ENCODE assay signal across 23 mouse cellular contexts in genomic region chr9:42513159-42513558, GRCm38 (mm10). TPM values are rescaled to one million over a fixed set of nuclear protein-coding genes. Genes with fewer than 3 reads are reported as not detected.
A peak's percentile ranks its signal among the peaks of the same experiment; 100 is the strongest.
DNase-seq lines count a peak whose midpoint lies in the region; ATAC-seq and TF ChIP-seq lines count a peak whose summit lies in the region.
"Had no signal": no experiment of that assay in that cellular context is flagged by ENCODE, and none has a peak within 500 bp of the region (broad histone marks: within the 10 kb centered on the region; RNA-seq: fewer than 3 reads in every experiment).

No protein-coding gene starts in this region.

- WGBS in hindbrain, postnatal 0 days: 28% methylated on average over 5 of the region's 5 CpGs
- WGBS in hindbrain, embryonic 13.5 days: 26% methylated on average over 5 of the region's 5 CpGs
- WGBS in lung, embryonic 14.5 days: 55% methylated on average over 5 of the region's 5 CpGs

- DNase-seq in hindbrain, postnatal 0 days (ENCODE audit: low spot score): peak; percentile 13
- peak; percentile 69 for DNase-seq in lung, embryonic 14.5 days
- no peak for DNase-seq in lung, postnatal 4 days
- peak; percentile 85 for DNase-seq in brain, embryonic 14.5 days (ENCODE audit: low read depth)
- DNase-seq in mesoderm, embryonic 11.5 days (ENCODE audit: low read depth, low spot score): peak; percentile 17
- DNase-seq in cerebellum, postnatal 10 days: no peak
- DNase-seq in urinary bladder, postnatal 10 days (ENCODE audit: low spot score): no peak
- DNase-seq: adrenal gland, postnatal 36 days; cerebellum, adult 11 months; cerebellum, adult 9-11 months; gastrocnemius, postnatal 25 days; heart, adult 18-20 months; heart, postnatal 14 days; kidney, adult 11 months; layer of hippocampus, adult 9-11 months; thymus, postnatal 25 days had no signal

- H3K4me2 ChIP-seq in hindbrain, postnatal 0 days (ENCODE audit: low read depth, low read length): no peak overlapping the region
- H3K4me2 ChIP-seq in hindbrain, embryonic 13.5 days: no peak overlapping the region
- H3K4me2 ChIP-seq in lung, embryonic 14.5 days: no peak overlapping the region
- H3K4me2 ChIP-seq: heart, embryonic 13.5 days; neural tube, embryonic 15.5 days; stomach, embryonic 15.5 days had no signal

- no peak overlapping the region for H3K9ac ChIP-seq in hindbrain, postnatal 0 days (replicated peaks; ENCODE audit: low read length)
- H3K9ac ChIP-seq in hindbrain, embryonic 13.5 days: no peak overlapping the region
- H3K9ac ChIP-seq in lung, embryonic 14.5 days: no peak overlapping the region
- H3K9ac ChIP-seq: heart, embryonic 13.5 days; liver, embryonic 14.5 days; neural tube, embryonic 15.5 days; stomach, embryonic 15.5 days had no signal

- no peak overlapping the region for H3K4me3 ChIP-seq in hindbrain, postnatal 0 days (ENCODE audit: low read length)
- H3K4me3 ChIP-seq in hindbrain, embryonic 13.5 days: no peak overlapping the region
- H3K4me3 ChIP-seq in lung, embryonic 14.5 days (ENCODE audit: low read depth, low read length): no peak overlapping the region
- H3K4me3 ChIP-seq: embryonic facial prominence, embryonic 10.5 days; heart, embryonic 13.5 days; neural tube, embryonic 15.5 days; stomach, embryonic 15.5 days had no signal

- no peak for TF ChIP-seq POLR2A in brain, embryonic 14.5 days (IDR thresholded peaks at IDR 0.05; ENCODE audit: borderline replicate concordance, extremely low read depth, insufficient read depth, insufficient read length, poor library complexity, severe bottlenecking)

- H3K9me3 ChIP-seq in hindbrain, postnatal 0 days (ENCODE audit: low read length): no peaks in the 10 kb centered on the region
- no peaks in the 10 kb centered on the region for H3K9me3 ChIP-seq in hindbrain, embryonic 13.5 days
- no peaks in the 10 kb centered on the region for H3K9me3 ChIP-seq in lung, embryonic 14.5 days (ENCODE audit: low read depth, low read length)
- H3K9me3 ChIP-seq: embryonic facial prominence, embryonic 10.5 days; heart, embryonic 13.5 days; neural tube, embryonic 15.5 days; stomach, embryonic 15.5 days had no signal

- 0 out of 2 replicates have a peak, but pooled peaks cover 6% of the 10 kb centered on the region for H3K4me1 ChIP-seq in hindbrain, postnatal 0 days (ENCODE audit: insufficient read depth, low read length)
- H3K4me1 ChIP-seq in hindbrain, embryonic 13.5 days (replicated peaks): peaks cover 8% of the 10 kb centered on the region; the same call in 1 of the 2 replicates
- H3K4me1 ChIP-seq in lung, embryonic 14.5 days (ENCODE audit: insufficient read depth): no peaks in the 10 kb centered on the region
- H3K4me1 ChIP-seq: embryonic facial prominence, embryonic 10.5 days; heart, embryonic 13.5 days; stomach, embryonic 15.5 days had no signal

- H3K27ac ChIP-seq in hindbrain, postnatal 0 days: no peak overlapping the region
- no peak overlapping the region for H3K27ac ChIP-seq in hindbrain, embryonic 13.5 days
- H3K27ac ChIP-seq in lung, embryonic 14.5 days (ENCODE audit: low read depth): peak overlapping the region; percentile 82
- H3K27ac ChIP-seq: embryonic facial prominence, embryonic 10.5 days; heart, embryonic 13.5 days; liver, embryonic 14.5 days; macrophage; neural tube, embryonic 15.5 days; stomach, embryonic 15.5 days had no signal

- no peak for TF ChIP-seq CTCF in hindbrain, postnatal 0 days (IDR thresholded peaks at IDR 0.05; ENCODE audit: low read depth)
- no peak for TF ChIP-seq CTCF in lung, embryonic 14.5 days (IDR thresholded peaks at IDR 0.05; ENCODE audit: low read depth)
- TF ChIP-seq CTCF in brain, embryonic 14.5 days (IDR thresholded peaks at IDR 0.05; ENCODE audit: borderline replicate concordance, extremely low read depth, insufficient read depth, insufficient read length): no peak

- ATAC-seq in hindbrain, postnatal 0 days: no peak
- ATAC-seq in hindbrain, embryonic 13.5 days (ENCODE audit: low FRiP score): no peak
- peak; percentile 44; the same call in 1 of the 2 replicates for ATAC-seq in lung, embryonic 14.5 days (ENCODE audit: insufficient read depth)

- H3K36me3 ChIP-seq in hindbrain, postnatal 0 days (ENCODE audit: insufficient read depth, low read length): no peaks in the 10 kb centered on the region
- H3K36me3 ChIP-seq in hindbrain, embryonic 13.5 days: no peaks in the 10 kb centered on the region
- H3K36me3 ChIP-seq in lung, embryonic 14.5 days (ENCODE audit: insufficient read depth): no peaks in the 10 kb centered on the region
- H3K36me3 ChIP-seq: embryonic facial prominence, embryonic 10.5 days; heart, embryonic 13.5 days; neural tube, embryonic 15.5 days; stomach, embryonic 15.5 days had no signal

- no peaks in the 10 kb centered on the region for H3K27me3 ChIP-seq in hindbrain, postnatal 0 days (ENCODE audit: insufficient read depth, low read length)
- no peaks in the 10 kb centered on the region for H3K27me3 ChIP-seq in hindbrain, embryonic 13.5 days
- no peaks in the 10 kb centered on the region for H3K27me3 ChIP-seq in lung, embryonic 14.5 days (ENCODE audit: insufficient read depth, low read length)
- H3K27me3 ChIP-seq: neural tube, embryonic 15.5 days; stomach, embryonic 15.5 days had no signal

RNA-seq across cellular contexts. Expression of gene Tbcel, which starts 5.5 kb away (rescaled TPM):
- total RNA-seq in hindbrain, postnatal 0 days (2014; rRNA removed): 19.7 and 22.6 TPM in 2 replicates
- polyA plus RNA-seq in hindbrain, postnatal 0 days (2015; fragmentation: Nextera tagmentation; extraction: Ambion mirVana): 3.8 and 4.1 TPM in 2 replicates
- polyA plus RNA-seq in hindbrain, embryonic 13.5 days (2015; fragmentation: Nextera tagmentation; extraction: Ambion mirVana): 5.2 and 5.6 TPM in 2 replicates
- polyA plus RNA-seq in lung, embryonic 14.5 days (2014; fragmentation: Nextera tagmentation; extraction: Ambion mirVana): 5.3 and 5.6 TPM in 2 replicates
- polyA plus RNA-seq in brain, embryonic 14.5 days (2012; rRNA removed): 17.4 and 18.6 TPM in 2 replicates

Comparison
In these comparisons a context has a peak if more than half of its experiments do, and no peak if none do; other contexts are left out.
1. DNase-seq: peak in hindbrain, postnatal 0 days (single experiment), lung, embryonic 14.5 days (single experiment), brain, embryonic 14.5 days (single experiment) and mesoderm, embryonic 11.5 days (single experiment); none in lung, postnatal 4 days (0 of 2), cerebellum, postnatal 10 days (0 of 2) and urinary bladder, postnatal 10 days (single experiment).